Mouse (Mus musculus) left cerebral cortex, adult 11 months (tissue): ENCODE measurements around the gene Cdk5.

Experiments used
- DNase-seq: peaks from one replicate; pipeline ENCODE4 v3.0.0; 2022; ENCODE audit warnings: low spot score

The Cdk5 gene

GRCm38 (mm10) chr5:24427981-24428402, 4.7 kb upstream of the Cdk5 start:
- DNase-seq, result no peak

GRCm38 (mm10) chr5:24427285-24427633, 3.9 kb upstream of the Cdk5 start:
- no peak for DNase-seq

- DNase-seq, result no peak
These were observed 3.4 kb upstream of the Cdk5 start for GRCm38 (mm10) chr5:24426556-24427284.

GRCm38 (mm10) chr5:24426037-24426432, 2.7 kb upstream of the Cdk5 start:
- no peak for DNase-seq

GRCm38 (mm10) chr5:24425421-24426036, 2.2 kb upstream of the Cdk5 start:
- no peak for DNase-seq

GRCm38 (mm10) chr5:24424861-24425411, 1.6 kb upstream of the Cdk5 start:
- DNase-seq, result no peak

- peak; percentile 60 for DNase-seq
These were observed 863 bp upstream of the Cdk5 start for GRCm38 (mm10) chr5:24424004-24424781.

- DNase-seq, result no peak
These were observed 2.9 kb downstream of the Cdk5 start for GRCm38 (mm10) chr5:24420381-24420780.

GRCm38 (mm10) chr5:24417587-24417986, 5.7 kb downstream of the Cdk5 start:
- DNase-seq, result no peak

- DNase-seq, result peak; percentile 69
These were observed 7.1 kb downstream of the Cdk5 start for GRCm38 (mm10) chr5:24416222-24416736.

- no peak for DNase-seq
These were observed 9.4 kb downstream of the Cdk5 start for GRCm38 (mm10) chr5:24413938-24414337.

GRCm38 (mm10) chr5:24413042-24413693, 10.2 kb downstream of the Cdk5 start, which contains the start of gene Asic3:
Gene Asic3, plus strand, starts transcription at chr5:24413392.
- no peak for DNase-seq

GRCm38 (mm10) chr5:24412063-24412462, 11.3 kb downstream of the Cdk5 start:
- no peak for DNase-seq

GRCm38 (mm10) chr5:24409466-24409865, 13.9 kb downstream of the Cdk5 start:
- no peak for DNase-seq

- no peak for DNase-seq
These were observed 14.7 kb downstream of the Cdk5 start for GRCm38 (mm10) chr5:24408651-24409050.

GRCm38 (mm10) chr5:24405389-24405876, 17.9 kb downstream of the Cdk5 start:
- no peak for DNase-seq

- DNase-seq, result no peak
These were observed 18.6 kb downstream of the Cdk5 start for GRCm38 (mm10) chr5:24404594-24405360.

- DNase-seq, result no peak
These were observed 21.4 kb downstream of the Cdk5 start for GRCm38 (mm10) chr5:24401969-24402368.

GRCm38 (mm10) chr5:24400911-24401605, 22.3 kb downstream of the Cdk5 start:
- no peak for DNase-seq

- no peak for DNase-seq
These were observed 23.0 kb downstream of the Cdk5 start for GRCm38 (mm10) chr5:24400362-24400761.
